Mouse (Mus musculus) layer of hippocampus, adult 9-11 months (tissue): ENCODE results near the gene Olfr597.
"Not testable (repeated sequence)": the region's sequence is repeated elsewhere in the genome, so short reads cannot be mapped to it uniquely, and the experiment has no call there.

Experiments used
- DNase-seq: peaks from one replicate; pipeline ENCODE4 v3.0.0; 2022

The Olfr597 gene

GRCm38 (mm10) chr7:103316015-103316414 is at the start of gene Olfr597:
TSS of gene Olfr597 (plus strand) at chr7:103316315.
- not testable (repeated sequence) for DNase-seq

- DNase-seq: not testable (repeated sequence)
Observed at GRCm38 (mm10) chr7:103305348-103305747, 10.8 kb upstream of the Olfr597 start, which contains the start of gene Olfr596. TSS of gene Olfr596 (plus strand) at chr7:103305648.

- no peak for DNase-seq
Observed at GRCm38 (mm10) chr7:103323268-103323667, 7.2 kb downstream of the Olfr597 start, which contains the start of gene Olfr598. TSS of gene Olfr598 (plus strand) at chr7:103323568.

GRCm38 (mm10) chr7:103335617-103336016 is 19.5 kb downstream of the Olfr597 start, which contains the start of gene Olfr599:
TSS of gene Olfr599 (plus strand) at chr7:103335917.
- no peak for DNase-seq

- no peak for DNase-seq
Observed at GRCm38 (mm10) chr7:103349569-103349968, 33.5 kb downstream of the Olfr597 start, which contains the start of gene Olfr600. TSS of gene Olfr600 (minus strand) at chr7:103349669.

- DNase-seq: no peak
Observed at GRCm38 (mm10) chr7:103362555-103362954, 46.4 kb downstream of the Olfr597 start, which contains the start of gene Olfr601. TSS of gene Olfr601 (minus strand) at chr7:103362655.
